Mouse (Mus musculus): ENCODE measurements around the gene Gm10295. TPM values are rescaled to one million over a fixed set of nuclear protein-coding genes. Genes with fewer than 3 reads are reported as not detected.
A peak's percentile ranks its signal among the peaks of the same experiment; 100 is the strongest.

The Gm10295 gene
- polyA plus RNA-seq, 1 experiment: not detected

GRCm38 (mm10) chr7:71355596-71355995 is 4.3 kb upstream of the Gm10295 start:
- 65% methylated on average over 5 of the region's 5 CpGs for WGBS
- no peak for TF ChIP-seq CTCF (conservative IDR thresholded peaks at IDR 0.05; ENCODE audit: insufficient read depth, insufficient read length, low read depth, low read length)
- no peak for TF ChIP-seq POLR2A (IDR thresholded peaks at IDR 0.05; ENCODE audit: low read depth, low read length)
- Histone ChIP-seq H3K36me3 (ENCODE audit: control insufficient read depth, insufficient read depth, low read length) (no peaks in the 10 kb centered on the region), H3K4me3 (ENCODE audit: insufficient read depth, low read depth, low read length) (no peak overlapping the region), H3K27me3 (replicated peaks; ENCODE audit: control insufficient read depth, insufficient read depth, low read length) (no peaks in the 10 kb centered on the region), H3K27ac (ENCODE audit: insufficient read depth, low read depth, low read length) (no peak overlapping the region), H3K4me1 (ENCODE audit: control insufficient read depth, insufficient read depth, low read length) (no peaks in the 10 kb centered on the region)
- peak; percentile 46 for DNase-seq

GRCm38 (mm10) chr7:71348922-71349321 is 2.4 kb downstream of the Gm10295 start:
- TF ChIP-seq POLR2A (IDR thresholded peaks at IDR 0.05; ENCODE audit: low read depth, low read length) (no peak), CTCF (conservative IDR thresholded peaks at IDR 0.05; ENCODE audit: insufficient read depth, insufficient read length, low read depth, low read length) (no peak)
- no peak for DNase-seq
- H3K27me3 ChIP-seq (replicated peaks; ENCODE audit: control insufficient read depth, insufficient read depth, low read length): 0 out of 2 replicates have a peak, but pooled peaks cover 1% of the 10 kb centered on the region
- H3K27ac ChIP-seq (ENCODE audit: insufficient read depth, low read depth, low read length): no peak overlapping the region
- WGBS: 65% methylated on average over 9 of the region's 9 CpGs
- no peak overlapping the region for H3K4me3 ChIP-seq (ENCODE audit: insufficient read depth, low read depth, low read length)
- no peaks in the 10 kb centered on the region for H3K4me1 ChIP-seq (ENCODE audit: control insufficient read depth, insufficient read depth, low read length)
- no peaks in the 10 kb centered on the region for H3K36me3 ChIP-seq (ENCODE audit: control insufficient read depth, insufficient read depth, low read length)

- Histone ChIP-seq H3K27ac (ENCODE audit: insufficient read depth, low read depth, low read length) (no peak overlapping the region), H3K27me3 (replicated peaks; ENCODE audit: control insufficient read depth, insufficient read depth, low read length) (no peaks in the 10 kb centered on the region), H3K4me1 (ENCODE audit: control insufficient read depth, insufficient read depth, low read length) (no peaks in the 10 kb centered on the region), H3K36me3 (ENCODE audit: control insufficient read depth, insufficient read depth, low read length) (no peaks in the 10 kb centered on the region), H3K4me3 (ENCODE audit: insufficient read depth, low read depth, low read length) (no peak overlapping the region)
- TF ChIP-seq POLR2A (IDR thresholded peaks at IDR 0.05; ENCODE audit: low read depth, low read length) (no peak), CTCF (conservative IDR thresholded peaks at IDR 0.05; ENCODE audit: insufficient read depth, insufficient read length, low read depth, low read length) (no peak)
- WGBS: 79% methylated on average over 11 of the region's 11 CpGs
- no peak for DNase-seq
Observed at GRCm38 (mm10) chr7:71324919-71325583, 26.2 kb downstream of the Gm10295 start.

GRCm38 (mm10) chr7:71313148-71313765 is 38.0 kb downstream of the Gm10295 start:
- no peak for TF ChIP-seq CTCF (conservative IDR thresholded peaks at IDR 0.05; ENCODE audit: insufficient read depth, insufficient read length, low read depth, low read length)
- no peak for TF ChIP-seq POLR2A (IDR thresholded peaks at IDR 0.05; ENCODE audit: low read depth, low read length)
- Histone ChIP-seq H3K4me3 (ENCODE audit: insufficient read depth, low read depth, low read length) (no peak overlapping the region), H3K27ac (ENCODE audit: insufficient read depth, low read depth, low read length) (peak overlapping the region; percentile 9; the same call in 1 of the 2 replicates), H3K36me3 (ENCODE audit: control insufficient read depth, insufficient read depth, low read length) (no peaks in the 10 kb centered on the region), H3K27me3 (replicated peaks; ENCODE audit: control insufficient read depth, insufficient read depth, low read length) (no peaks in the 10 kb centered on the region), H3K4me1 (ENCODE audit: control insufficient read depth, insufficient read depth, low read length) (no peaks in the 10 kb centered on the region)
- no peak for DNase-seq
- 74% methylated on average over 7 of the region's 7 CpGs for WGBS

- H3K27ac ChIP-seq (ENCODE audit: insufficient read depth, low read depth, low read length): peak overlapping the region; percentile 9; the same call in 1 of the 2 replicates
- no peaks in the 10 kb centered on the region for H3K36me3 ChIP-seq (ENCODE audit: control insufficient read depth, insufficient read depth, low read length)
- no peaks in the 10 kb centered on the region for H3K4me1 ChIP-seq (ENCODE audit: control insufficient read depth, insufficient read depth, low read length)
- 74% methylated on average over 3 of the region's 3 CpGs for WGBS
- no peak overlapping the region for H3K4me3 ChIP-seq (ENCODE audit: insufficient read depth, low read depth, low read length)
- no peaks in the 10 kb centered on the region for H3K27me3 ChIP-seq (replicated peaks; ENCODE audit: control insufficient read depth, insufficient read depth, low read length)
- TF ChIP-seq POLR2A (IDR thresholded peaks at IDR 0.05; ENCODE audit: low read depth, low read length): no peak
- no peak for TF ChIP-seq CTCF (conservative IDR thresholded peaks at IDR 0.05; ENCODE audit: insufficient read depth, insufficient read length, low read depth, low read length)
- no peak for DNase-seq
Observed at GRCm38 (mm10) chr7:71312375-71312774, 38.9 kb downstream of the Gm10295 start.

- Histone ChIP-seq H3K4me1 (ENCODE audit: control insufficient read depth, insufficient read depth, low read length) (no peaks in the 10 kb centered on the region), H3K27me3 (replicated peaks; ENCODE audit: control insufficient read depth, insufficient read depth, low read length) (no peaks in the 10 kb centered on the region), H3K4me3 (ENCODE audit: insufficient read depth, low read depth, low read length) (no peak overlapping the region), H3K27ac (ENCODE audit: insufficient read depth, low read depth, low read length) (peak overlapping the region; percentile 88), H3K36me3 (ENCODE audit: control insufficient read depth, insufficient read depth, low read length) (no peaks in the 10 kb centered on the region)
- TF ChIP-seq POLR2A (IDR thresholded peaks at IDR 0.05; ENCODE audit: low read depth, low read length): no peak
- TF ChIP-seq CTCF (conservative IDR thresholded peaks at IDR 0.05; ENCODE audit: insufficient read depth, insufficient read length, low read depth, low read length): no peak
- peak; percentile 90 for DNase-seq
- WGBS: 53% methylated on average over 11 of the region's 11 CpGs
Observed at GRCm38 (mm10) chr7:71311411-71311810, 39.9 kb downstream of the Gm10295 start.

- no peaks in the 10 kb centered on the region for H3K4me1 ChIP-seq (ENCODE audit: control insufficient read depth, insufficient read depth, low read length)
- no peaks in the 10 kb centered on the region for H3K36me3 ChIP-seq (ENCODE audit: control insufficient read depth, insufficient read depth, low read length)
- H3K27me3 ChIP-seq (replicated peaks; ENCODE audit: control insufficient read depth, insufficient read depth, low read length): no peaks in the 10 kb centered on the region
- peak; percentile 73 for DNase-seq
- WGBS: 55% methylated on average over 8 of the region's 8 CpGs
- H3K4me3 ChIP-seq (ENCODE audit: insufficient read depth, low read depth, low read length): no peak overlapping the region
- H3K27ac ChIP-seq (ENCODE audit: insufficient read depth, low read depth, low read length): 0 out of 2 replicates have a peak overlapping the region, but pooled peaks have one; percentile 52
- TF ChIP-seq CTCF (conservative IDR thresholded peaks at IDR 0.05; ENCODE audit: insufficient read depth, insufficient read length, low read depth, low read length) (no peak), POLR2A (IDR thresholded peaks at IDR 0.05; ENCODE audit: low read depth, low read length) (no peak)
Observed at GRCm38 (mm10) chr7:71308051-71308450, 43.2 kb downstream of the Gm10295 start.

Measured in kidney, adult 2 months (tissue).